Mouse (Mus musculus): ENCODE data around the gene Gab1.
A peak's percentile ranks its signal among the peaks of the same experiment; 100 is the strongest.

Gab1 gene

DNA sequence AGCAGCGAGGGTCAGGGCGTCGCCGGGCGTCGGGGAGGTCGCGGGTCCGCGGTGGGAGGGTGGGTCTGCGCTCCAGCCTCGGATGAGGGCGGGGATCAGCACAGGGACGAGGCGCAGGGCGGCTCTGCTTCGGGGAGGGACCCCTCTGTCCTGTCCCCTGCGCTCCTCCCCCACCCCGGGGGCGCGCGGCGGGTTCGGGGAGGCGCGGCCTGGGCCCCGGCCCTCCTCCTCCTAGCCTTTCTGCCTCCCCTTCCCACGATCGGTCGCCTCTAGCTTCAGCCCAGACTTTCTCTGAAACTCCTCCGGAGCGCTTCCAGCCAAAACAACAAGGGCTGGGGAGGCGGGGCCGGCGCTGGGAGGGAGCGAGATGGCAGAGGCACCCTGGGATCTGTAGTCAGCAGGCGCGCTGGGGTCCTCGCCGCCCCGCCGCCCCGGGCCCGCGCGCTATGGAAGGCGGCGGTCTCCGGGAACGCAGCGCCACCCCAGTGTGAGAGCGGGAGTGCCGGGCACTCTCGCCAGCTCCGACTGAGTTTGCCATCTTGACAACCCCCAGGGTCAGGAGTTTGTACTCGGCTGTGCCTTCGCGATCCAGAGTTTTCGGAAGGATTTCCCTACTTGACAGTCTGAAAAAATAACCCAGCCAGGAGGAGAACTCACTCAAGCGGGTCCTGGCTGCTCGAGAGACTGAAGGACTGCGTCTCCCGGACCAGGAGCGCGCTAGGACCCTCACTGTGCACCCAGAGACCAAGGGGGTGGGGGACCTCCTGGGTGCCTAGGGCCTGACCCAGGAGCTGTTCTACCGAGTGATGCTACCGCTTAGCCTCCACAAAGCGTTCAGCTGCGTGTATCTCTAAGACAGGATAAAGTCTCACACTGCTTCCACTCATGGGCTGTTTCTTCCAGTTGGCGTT, at the start of gene Gab1:
TSS of gene Gab1 (minus strand) at position 324 of the 911 bp plus-strand sequence.
- peak; percentile 80 for DNase-seq (ENCODE audit: low read depth, low spot score)

DNA sequence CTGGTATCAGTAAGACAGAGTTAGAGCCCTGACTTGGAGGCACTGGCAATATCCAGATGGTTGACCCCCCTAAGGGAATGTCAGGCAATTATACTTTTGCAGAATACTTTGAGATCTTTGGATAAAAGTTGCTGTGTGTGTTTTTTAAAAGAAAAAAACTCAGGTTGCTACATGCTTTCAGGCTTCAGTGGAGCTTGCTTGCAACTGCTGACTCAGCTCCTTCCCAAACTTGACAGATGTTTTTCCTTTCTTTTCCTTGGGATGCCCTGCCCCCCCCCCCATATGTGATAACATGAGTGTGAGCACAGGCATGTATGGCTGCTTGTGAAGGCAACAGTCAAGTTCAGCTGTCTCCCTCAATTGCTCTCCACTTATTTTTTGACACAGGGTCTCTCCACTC, 48.5 kb upstream of the Gab1 start:
- no peak for DNase-seq (ENCODE audit: low read depth, low spot score)

DNA sequence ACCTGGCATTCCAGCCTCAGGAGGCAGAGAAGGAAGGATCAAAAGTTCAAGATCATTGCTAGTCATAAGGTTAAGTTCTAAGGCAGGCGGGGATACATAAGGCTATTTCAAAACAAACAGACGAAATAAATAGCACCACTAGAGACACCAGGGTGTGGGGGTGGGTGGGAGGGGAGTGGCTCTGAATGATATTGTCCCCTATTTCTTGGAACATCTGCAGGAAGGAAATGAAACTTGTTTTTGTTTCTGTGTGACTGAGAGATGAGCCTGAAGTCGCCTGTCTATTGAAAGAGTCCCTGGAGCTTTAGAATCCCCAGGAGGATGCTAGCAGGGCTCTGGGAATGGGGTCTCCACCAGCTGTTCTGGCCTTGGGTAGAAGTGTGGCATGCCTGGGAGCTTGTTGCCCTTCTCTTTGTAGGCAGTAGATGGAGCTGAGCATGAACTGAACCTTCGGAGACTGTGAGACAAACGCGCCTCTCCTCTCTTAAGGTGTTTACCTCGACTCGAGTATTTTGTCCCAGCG, 43.5 kb upstream of the Gab1 start:
- DNase-seq (ENCODE audit: low read depth, low spot score): no peak

DNA sequence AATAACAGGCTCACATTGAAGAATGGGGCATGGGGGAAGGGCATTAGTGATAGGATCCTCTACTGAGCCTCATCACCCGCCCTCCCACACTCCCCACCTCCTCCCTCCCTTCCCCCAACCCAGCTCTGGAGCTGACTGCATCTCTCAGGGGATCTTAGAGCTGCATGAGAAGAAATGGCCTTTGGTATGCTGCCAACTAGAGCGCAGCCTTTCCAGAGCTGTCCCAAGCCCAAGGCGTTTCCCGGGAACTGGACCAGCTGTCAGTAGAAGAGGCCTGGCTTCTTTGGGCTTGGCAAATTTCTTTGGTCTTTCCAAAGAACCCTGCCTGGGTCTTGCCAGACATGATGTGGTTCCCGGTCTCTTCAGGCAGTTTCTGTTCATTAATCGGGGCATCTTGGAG, 42.3 kb upstream of the Gab1 start:
- peak; percentile 87 for DNase-seq (ENCODE audit: low read depth, low spot score)

DNA sequence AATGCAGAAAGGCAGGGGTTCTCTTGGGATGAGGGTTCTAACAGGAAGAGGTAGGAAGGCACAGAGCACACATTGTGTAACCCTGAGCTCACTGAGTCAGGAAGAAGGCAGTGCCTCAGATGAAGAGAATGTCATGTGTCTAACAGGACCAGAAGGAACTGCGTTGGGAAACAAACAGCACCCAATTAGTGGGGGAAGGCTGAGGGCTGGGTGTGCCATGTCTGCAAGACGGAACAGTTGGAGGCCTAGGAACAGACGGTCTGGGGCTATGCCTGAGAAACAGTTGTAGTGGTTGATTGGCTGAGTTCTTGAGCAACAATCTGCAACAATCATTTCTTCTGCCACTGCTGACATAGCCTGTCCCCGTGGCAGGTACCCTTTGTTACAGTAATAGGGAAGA, 38.8 kb upstream of the Gab1 start:
- DNase-seq (ENCODE audit: low read depth, low spot score): no peak

DNA sequence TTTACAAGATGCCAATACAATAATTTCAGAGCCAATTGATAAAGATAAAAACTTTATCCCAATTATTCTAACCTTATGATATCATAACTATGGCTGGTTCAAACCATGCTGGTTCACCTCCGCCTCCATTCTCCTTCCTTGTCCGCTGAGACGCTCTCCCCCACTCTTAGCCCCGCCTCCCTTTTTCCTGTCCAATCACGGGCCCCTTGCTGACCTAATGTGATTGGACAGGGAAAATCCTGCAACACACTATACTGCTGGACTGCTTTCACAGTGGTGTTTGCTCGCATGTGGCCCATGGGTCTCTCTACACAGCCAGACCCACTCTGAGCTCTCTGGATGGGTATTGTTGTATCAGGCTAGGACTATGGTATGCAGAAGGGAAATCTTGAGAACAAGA, 38.2 kb upstream of the Gab1 start:
- no peak for DNase-seq (ENCODE audit: low read depth, low spot score)

DNA sequence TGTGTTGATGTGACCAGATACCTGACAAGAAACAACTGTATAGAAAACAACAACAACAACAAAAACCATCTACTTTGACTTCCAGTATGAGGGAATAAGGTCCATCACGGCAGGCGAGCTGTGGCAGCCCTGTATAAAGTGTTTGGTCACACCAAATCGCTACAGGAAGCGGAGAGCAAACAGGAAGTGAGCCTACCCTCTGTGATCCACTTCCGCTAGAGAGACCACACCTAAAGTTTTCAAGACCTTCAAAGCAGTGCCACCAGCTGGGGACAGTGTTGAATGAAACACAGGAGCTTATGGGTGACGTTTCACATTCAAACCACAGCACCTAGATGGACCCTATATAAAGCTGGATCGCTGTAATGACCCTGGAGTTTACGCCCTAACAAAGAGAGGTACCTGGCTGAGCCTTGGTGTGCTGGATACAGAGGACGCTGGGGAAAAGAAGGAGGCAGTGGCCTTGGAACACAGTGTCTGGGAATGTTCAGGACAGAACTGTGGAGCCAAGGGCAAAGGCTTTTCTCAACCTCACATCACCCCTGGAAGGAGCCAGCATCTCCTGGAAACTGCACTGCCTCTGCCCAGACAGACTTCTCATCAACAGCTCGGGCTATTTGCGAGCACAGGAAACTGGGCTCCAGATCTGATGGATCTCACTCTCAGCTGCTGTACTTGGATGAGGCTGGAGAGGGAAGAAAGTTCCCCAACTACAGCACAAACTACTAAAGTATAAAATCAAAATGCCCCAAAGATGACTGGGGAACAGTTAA, 36.3 kb upstream of the Gab1 start:
- DNase-seq (ENCODE audit: low read depth, low spot score): peak; percentile 42

DNA sequence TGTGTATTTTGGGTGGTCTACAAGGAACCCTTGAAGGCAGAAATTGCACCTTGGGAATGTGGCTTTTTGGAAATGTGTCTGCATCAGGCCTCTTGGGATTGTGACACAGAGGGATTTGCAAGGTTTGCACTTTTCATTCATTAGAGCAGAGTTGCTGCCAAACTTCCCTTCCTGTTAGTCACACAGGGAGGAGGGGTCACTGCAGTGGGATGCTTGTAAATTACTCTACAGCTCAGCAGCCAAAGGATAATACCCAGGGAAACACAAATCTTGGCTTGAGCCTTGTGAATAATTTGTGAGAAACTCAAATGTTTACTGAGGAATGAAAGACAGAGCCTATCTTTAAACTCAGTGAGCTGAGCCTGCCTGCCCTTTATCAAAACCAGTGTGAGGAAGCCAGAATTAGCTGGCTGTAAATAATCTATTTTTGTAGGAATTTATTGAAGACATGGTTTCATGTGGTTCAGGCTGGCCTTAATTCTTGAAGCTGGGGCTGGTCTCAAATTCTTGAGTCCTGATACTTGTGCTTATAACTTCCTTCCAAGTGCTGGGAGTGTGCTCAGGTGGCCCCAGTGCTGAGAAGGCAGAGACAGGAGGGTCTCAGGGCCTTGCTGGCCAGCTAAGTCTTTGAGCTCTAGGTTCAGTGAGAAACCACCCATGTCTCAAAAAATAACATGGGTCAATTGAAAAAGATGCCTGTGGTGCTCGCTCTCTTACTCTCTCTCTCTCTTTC, 32.9 kb upstream of the Gab1 start:
- peak; percentile 43 for DNase-seq (ENCODE audit: low read depth, low spot score)

DNA sequence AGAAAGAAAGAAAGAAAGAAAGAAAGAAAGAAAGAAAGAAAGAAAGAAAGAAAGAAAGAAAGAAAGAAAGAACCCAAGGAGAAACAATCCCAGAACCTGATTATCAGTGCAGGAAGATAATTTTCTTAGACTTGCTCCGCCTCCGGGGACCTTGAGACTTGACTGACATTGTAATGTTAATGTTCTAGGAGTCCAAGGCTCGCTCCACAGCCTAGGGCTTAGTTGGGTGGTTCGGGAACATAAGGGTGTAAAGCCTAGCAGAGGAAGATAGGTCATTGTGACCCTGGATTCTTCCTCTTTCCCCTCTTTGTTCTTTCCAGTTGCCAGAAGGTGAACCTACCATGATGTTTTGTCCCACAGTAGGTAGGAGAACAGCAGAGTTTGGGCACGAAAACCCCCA, 31.1 kb upstream of the Gab1 start:
- no peak for DNase-seq (ENCODE audit: low read depth, low spot score)

DNA sequence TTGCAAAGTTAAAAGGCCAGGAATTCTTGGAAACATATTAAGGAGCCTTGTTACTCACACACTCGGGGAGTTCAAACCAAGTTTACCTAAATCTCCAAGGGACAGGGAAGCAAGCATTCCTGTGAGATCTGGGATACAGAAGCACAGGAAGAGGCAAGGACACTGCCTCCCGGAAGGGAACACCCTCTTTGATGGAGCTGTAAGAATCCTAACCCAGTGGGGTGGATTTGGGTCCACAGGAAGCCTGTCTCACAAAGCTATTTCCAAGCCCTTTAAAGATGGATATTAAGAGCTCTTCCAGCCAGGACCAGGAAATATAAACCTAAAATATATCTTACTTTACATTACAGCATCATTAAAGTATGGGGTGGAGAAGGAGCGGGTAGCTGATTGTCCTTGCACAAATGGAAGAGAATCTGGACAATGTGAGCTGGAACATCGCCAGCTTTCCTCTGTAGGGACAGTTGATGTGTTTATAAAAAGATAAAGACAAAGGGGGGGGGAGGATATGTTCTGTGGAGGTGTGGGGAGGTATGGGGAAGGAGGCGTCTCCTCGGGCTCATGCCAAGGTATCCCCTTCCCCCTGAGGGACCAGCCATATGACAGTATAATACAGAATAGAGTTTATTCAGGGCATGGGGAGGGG, 28.1 kb upstream of the Gab1 start:
- DNase-seq (ENCODE audit: low read depth, low spot score): peak; percentile 18

DNA sequence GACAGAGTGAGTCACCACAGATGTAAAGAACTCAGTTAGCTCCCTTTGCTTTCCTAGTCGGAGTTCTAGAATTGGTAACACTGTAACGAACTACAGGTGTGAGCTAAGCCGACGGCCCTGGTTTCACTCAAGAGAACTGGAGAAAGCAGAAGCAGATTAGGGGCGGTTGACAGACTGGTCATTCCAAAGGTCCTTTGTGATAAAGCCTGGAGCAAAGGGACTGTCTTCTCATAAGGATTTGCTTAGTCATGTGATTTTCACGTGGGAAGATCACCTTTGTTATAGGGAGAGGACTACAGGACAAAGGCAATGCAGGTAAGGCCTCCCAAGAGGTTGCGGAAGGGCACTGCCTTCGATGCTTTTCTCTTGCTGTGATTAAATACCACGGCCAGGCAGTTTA, 22.0 kb upstream of the Gab1 start:
- DNase-seq (ENCODE audit: low read depth, low spot score): no peak

DNA sequence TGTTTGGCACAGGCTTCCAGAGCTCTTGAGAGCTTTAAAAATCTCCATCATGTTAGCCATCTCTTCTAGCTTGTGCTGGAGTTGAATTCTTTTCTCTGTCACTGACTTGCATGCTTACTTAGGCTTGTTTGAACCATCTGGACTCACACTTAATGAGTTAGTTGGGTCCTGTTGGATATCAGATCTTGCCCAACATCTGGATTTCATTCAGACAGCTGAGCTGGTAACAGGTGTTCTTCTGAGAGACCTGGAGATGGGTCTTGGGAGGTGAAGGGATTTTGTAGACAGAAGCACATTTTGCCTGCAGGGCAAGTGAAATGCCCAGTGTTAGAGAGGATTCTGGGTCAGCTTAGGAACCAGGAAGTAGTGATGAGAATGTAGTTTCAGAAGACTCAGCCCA, 19.0 kb upstream of the Gab1 start:
- DNase-seq (ENCODE audit: low read depth, low spot score): no peak

DNA sequence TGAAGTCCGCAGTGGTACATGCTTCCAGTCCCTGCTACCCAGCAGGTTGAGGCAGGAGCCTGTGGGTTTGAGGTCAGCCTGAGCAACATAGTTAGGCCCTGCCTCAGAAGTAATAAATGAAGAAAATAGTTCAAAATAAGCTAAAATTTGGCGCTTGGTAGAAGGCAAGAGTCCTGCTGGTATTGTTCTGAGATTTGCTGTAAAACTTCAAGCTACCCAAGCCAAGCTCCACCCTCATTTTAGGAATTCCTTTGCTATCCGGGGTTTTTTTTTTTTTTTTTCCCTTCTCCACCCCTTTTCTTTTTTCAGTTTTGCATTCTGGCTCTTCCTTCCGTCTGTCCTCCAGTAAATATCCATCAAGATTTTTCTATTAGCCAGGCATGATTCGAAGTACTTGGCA, 15.7 kb upstream of the Gab1 start:
- no peak for DNase-seq (ENCODE audit: low read depth, low spot score)

DNA sequence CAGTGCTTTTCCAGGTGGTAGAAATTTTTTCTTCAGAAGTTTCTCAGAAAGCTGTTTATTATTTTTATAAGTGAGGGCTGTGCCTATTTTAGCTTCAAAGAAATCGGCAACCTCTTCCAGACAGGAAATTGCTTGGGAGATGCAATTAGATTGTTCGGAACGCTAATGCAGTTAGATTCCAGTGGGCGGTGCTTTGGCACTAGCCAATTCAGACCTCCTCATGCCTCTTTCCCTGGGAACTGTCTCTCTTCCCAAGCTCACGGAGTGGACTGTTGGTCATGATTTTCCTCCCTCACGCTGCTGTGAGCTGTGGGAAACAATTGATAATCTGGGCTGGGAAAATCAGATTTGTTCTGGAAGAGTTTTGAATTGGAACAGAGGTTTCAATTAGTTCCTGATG, 15.1 kb upstream of the Gab1 start:
- DNase-seq (ENCODE audit: low read depth, low spot score): peak; percentile 22

DNA sequence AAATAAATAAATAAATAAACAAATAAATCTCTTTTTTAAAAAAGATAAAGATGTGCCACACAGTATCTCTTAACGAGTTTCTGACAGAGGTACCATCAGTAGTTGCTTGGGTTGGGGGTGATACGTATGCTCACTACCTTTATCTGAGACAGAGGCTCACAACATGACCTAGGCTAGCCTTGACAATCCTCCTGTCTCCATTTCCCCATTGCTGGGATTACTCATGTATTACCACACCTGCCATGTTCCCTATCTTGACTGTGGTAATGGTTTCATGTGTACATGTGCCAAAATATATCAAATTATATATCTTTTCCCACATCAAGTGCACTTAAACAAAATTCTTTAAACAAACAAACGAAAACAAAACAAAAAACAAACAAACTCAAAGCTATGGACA, 14.2 kb upstream of the Gab1 start:
- no peak for DNase-seq (ENCODE audit: low read depth, low spot score)

DNA sequence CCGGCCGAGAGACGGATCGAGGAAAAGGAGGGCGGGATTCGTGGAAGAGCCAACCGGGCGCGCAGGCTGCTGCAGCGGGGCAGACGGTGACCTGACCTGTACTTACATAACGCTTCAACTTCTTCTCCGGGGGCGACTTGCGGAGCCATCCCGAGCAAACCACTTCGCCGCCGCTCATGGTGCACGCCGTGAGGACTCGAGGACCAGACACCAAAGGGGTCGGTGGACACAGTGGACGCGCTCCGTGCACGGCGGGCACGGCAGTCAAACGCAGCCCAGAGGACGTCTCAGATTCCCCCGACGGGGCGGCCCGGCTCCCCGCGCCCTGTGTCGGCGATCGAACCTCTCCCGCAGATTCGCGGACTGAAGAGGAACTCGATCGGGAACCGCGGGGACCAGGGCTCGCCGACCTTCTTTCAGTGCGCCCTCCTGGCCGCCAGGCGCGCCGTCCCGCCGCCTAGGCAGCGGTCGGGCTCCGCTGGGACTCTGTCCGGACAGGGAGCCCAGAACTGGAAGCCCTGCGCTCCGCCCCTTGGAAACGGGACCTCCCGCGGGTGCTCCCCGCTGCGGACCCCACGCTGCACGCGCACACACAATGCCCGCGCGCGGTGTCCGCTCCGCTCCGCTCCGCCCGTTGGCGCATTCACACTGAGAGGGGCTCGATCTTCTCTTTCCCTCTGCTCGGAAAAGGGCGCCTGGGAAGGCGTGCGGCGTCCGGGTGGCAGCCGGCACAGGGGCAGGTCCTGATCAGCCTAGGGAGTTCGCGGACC, 708 bp downstream of the Gab1 start:
- DNase-seq (ENCODE audit: low read depth, low spot score): peak; percentile 70

DNA sequence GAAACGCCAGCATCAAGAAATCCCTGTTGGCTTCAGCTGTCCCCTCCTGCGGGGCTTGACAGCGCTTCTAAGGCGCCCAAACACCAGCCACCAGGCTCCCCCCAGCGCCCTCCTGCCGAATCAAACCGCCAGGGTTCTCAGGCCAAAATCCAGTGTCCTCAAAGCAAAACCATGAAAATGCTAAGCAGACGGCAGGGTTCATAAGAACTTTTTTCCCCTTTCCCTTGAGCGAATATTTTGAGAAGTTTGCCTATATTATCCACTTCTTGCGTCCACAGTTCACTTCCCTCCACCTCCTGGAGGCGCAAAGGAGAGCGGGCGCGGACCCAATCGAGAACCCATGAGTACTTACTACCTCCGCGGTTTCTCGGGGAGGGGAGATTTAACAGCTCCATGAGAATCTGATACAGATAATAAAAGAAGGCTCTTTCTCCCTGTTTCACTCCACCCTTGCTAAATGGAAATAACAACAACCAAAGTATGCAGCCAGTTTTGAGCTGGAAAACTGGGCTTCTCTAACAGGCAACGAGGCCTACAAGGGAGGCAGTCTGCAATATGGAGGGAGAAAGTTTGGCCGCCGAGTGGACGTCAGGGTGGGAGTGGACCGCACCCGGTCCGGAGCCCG, 1.4 kb downstream of the Gab1 start:
- DNase-seq (ENCODE audit: low read depth, low spot score): peak; percentile 56

DNA sequence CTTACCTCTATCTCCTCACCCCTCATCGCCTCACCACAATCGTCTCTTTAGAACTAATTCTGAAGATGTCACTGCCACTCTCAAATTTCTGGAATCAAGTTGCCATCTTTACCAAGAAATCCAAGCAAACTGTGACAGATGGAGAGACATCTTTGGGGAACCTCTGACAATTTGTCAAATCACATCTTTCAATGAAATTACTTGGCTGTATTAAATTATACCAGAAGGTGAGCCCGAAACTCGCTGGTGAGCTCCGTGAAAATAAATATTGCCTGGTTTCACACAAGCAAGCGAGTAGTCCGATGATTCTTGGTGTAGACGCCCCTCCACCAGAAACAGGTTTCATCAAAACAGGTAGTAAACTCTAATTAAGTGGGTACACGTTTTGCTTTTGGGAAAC, 2.2 kb downstream of the Gab1 start:
- DNase-seq (ENCODE audit: low read depth, low spot score): no peak

DNA sequence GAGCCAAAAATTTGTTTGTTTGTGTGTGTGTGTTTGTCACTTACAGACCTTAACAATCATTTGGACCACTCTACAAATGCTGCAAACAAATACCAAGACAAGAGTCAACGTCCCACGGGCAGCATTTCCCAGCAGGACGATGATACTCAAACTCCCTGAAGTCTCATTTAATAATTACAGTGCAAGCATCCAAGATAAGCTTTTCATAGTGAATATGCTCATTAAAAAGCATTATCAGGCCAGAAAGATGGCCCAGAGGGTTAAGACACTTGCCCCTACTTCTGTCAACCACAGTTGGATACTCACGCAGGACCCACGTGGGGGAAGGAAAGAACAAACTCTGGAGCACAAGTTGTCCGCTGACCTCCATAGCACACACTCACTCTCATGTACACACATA, 4.8 kb downstream of the Gab1 start:
- DNase-seq (ENCODE audit: low read depth, low spot score): no peak

DNA sequence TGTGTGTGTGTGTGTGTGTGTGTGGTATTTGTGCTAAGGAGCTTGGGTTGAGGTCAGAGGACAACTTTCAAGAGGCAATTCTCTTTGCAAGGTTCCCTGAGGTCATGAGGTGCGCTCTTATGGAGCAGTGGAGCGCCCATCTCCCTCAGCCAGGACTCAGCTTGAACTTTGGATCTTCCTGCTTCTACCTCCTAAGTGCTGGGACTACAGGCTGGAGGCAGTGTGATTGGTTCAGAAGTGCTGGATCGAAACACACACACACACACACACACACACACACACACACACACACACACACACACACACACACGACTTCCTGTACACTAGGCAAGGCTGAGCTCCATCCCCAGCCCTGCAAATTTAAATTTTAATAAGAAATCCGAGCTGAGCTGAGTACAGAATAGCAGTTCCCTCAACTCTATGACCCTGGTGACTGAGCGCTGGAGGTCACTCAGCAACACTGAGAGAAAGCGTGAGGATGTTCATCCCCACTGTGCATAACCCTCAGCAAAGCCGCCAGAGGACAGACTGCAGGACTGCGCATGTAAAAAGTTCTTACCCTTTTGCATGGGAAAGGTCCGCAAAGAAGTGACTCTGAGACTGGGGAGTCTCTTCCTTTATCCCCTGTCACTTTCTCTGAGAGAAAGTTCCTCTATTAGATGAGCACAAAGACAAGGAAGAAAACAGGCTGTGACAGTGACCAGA, 6.4 kb downstream of the Gab1 start:
- no peak for DNase-seq (ENCODE audit: low read depth, low spot score)

Measured in skeletal muscle tissue, adult 2 months (tissue).